26 mouse cellular contexts compared by ENCODE assay signal in genomic region chr15:91660277-91661078, GRCm38 (mm10). TPM values are rescaled to one million over a fixed set of nuclear protein-coding genes. Genes with fewer than 3 reads are reported as not detected.
DNase-seq lines count a peak whose midpoint lies in the region; ATAC-seq and TF ChIP-seq lines count a peak whose summit lies in the region.
"Had no signal": no experiment of that assay in that cellular context is flagged by ENCODE, and none has a peak within 500 bp of the region (broad histone marks: within the 10 kb centered on the region; RNA-seq: fewer than 3 reads in every experiment).

No protein-coding gene starts in this region.

- H3K9ac ChIP-seq in lung, postnatal 0 days (replicated peaks; ENCODE audit: low read depth), result no peak overlapping the region
- H3K9ac ChIP-seq: heart, embryonic 12.5 days; limb, embryonic 15.5 days; liver, embryonic 15.5 days had no signal

- 61% methylated on average over 6 of the region's 6 CpGs for WGBS in lung, postnatal 0 days

- ATAC-seq in granulocyte monocyte progenitor cell, adult 5-6 weeks (replicated peaks; ENCODE audit: poor library complexity, severe bottlenecking), result peak; percentile 87
- ATAC-seq in lung, postnatal 0 days, result peak; percentile 84
- ATAC-seq in megakaryocyte progenitor cell, adult 5-6 weeks (replicated peaks; ENCODE audit: poor library complexity), result peak; percentile 87
- ATAC-seq: forebrain, embryonic 16.5 days; hindbrain, postnatal 0 days; intestine, embryonic 16.5 days; midbrain, embryonic 16.5 days; Patski had no signal

- no peak for TF ChIP-seq CTCF in lung, postnatal 0 days (IDR thresholded peaks at IDR 0.05)

- no peaks in the 10 kb centered on the region for H3K36me3 ChIP-seq in lung, postnatal 0 days (ENCODE audit: insufficient read depth, low read length)
- H3K36me3 ChIP-seq: forebrain, embryonic 10.5 days; G1E; heart, embryonic 12.5 days; limb, embryonic 15.5 days; liver, embryonic 15.5 days had no signal

- H3K27me3 ChIP-seq in lung, postnatal 0 days (replicated peaks; ENCODE audit: insufficient read depth, low read length), result no peaks in the 10 kb centered on the region
- H3K27me3 ChIP-seq: CH12.LX; heart, embryonic 12.5 days; limb, embryonic 15.5 days; liver, embryonic 15.5 days; Patski had no signal

- H3K4me3 ChIP-seq in lung, postnatal 0 days (ENCODE audit: low read depth, low read length), result no peak overlapping the region
- H3K4me3 ChIP-seq: forebrain, embryonic 10.5 days; heart, embryonic 12.5 days; limb, embryonic 15.5 days; liver, embryonic 15.5 days had no signal

- no peaks in the 10 kb centered on the region; the same call in 1 of the 2 replicates for H3K4me1 ChIP-seq in lung, postnatal 0 days (ENCODE audit: insufficient read depth, low read depth, low read length)
- H3K4me1 ChIP-seq: forebrain, embryonic 10.5 days; heart, embryonic 12.5 days; limb, embryonic 15.5 days; liver, embryonic 15.5 days had no signal

- intact Hi-C loops in left cerebral cortex, postnatal 4 days (cut with DNase I), result no loop called here

- DNase-seq in B cell, adult 2 months, result peak; percentile 52 to 56
- DNase-seq in lung, postnatal 0 days (ENCODE audit: low spot score), result peak; percentile 86
- DNase-seq in urinary bladder, postnatal 25 days (ENCODE audit: low spot score), result no peak
- no peak for DNase-seq in left cerebral cortex, postnatal 4 days
- DNase-seq in adrenal gland, adult 2 months, result no peak
- DNase-seq: adrenal gland, adult 8-10 months; cerebellum, adult 9-10 months; gastrocnemius, postnatal 14 days; heart, adult 18-20 months; heart, postnatal 10 days; kidney, postnatal 36 days; right cerebral cortex, adult 18-20 months had no signal

- H3K4me2 ChIP-seq in lung, postnatal 0 days (replicated peaks; ENCODE audit: low read depth, low read length), result no peak overlapping the region
- H3K4me2 ChIP-seq: heart, embryonic 12.5 days; limb, embryonic 15.5 days; liver, embryonic 15.5 days had no signal

- peak; percentile 65 for TF ChIP-seq EP300 in lung, postnatal 0 days (IDR thresholded peaks at IDR 0.05)

- no peaks in the 10 kb centered on the region for H3K9me3 ChIP-seq in lung, postnatal 0 days (ENCODE audit: low read length)
- H3K9me3 ChIP-seq: forebrain, embryonic 10.5 days; heart, embryonic 12.5 days; limb, embryonic 15.5 days; liver, embryonic 15.5 days had no signal

- H3K27ac ChIP-seq in lung, postnatal 0 days (ENCODE audit: low read length), result peak overlapping the region; percentile 64; the same call in 1 of the 2 replicates
- H3K27ac ChIP-seq: forebrain, embryonic 10.5 days; hindbrain, postnatal 0 days; limb, embryonic 15.5 days; liver, embryonic 15.5 days; stomach, postnatal 0 days had no signal

RNA-seq across cellular contexts. Expression of gene Lrrk2, which starts 12.5 kb away (rescaled TPM):
- 7.2 and 10.9 TPM in 2 replicates for total RNA-seq in granulocyte monocyte progenitor cell, adult 5-6 weeks (2014; fragmentation: Nextera tagmentation)
- total RNA-seq in granulocyte monocyte progenitor cell, adult 5-6 weeks (2017), result 15.6 and 20.8 TPM in 2 replicates
- 31.6 and 33.9 TPM in 2 replicates for polyA plus RNA-seq in lung, postnatal 0 days (2015; fragmentation: Nextera tagmentation; extraction: Ambion mirVana)
- total RNA-seq in megakaryocyte progenitor cell, adult 5-6 weeks (2015), result 20.6 and 22.8 TPM in 2 replicates
- 13.5 and 24.9 TPM in 2 replicates for total RNA-seq in megakaryocyte progenitor cell, adult 5-6 weeks (2017)
- total RNA-seq in left cerebral cortex, postnatal 4 days (2021), result 1 to 10 TPM; 6.1 to 8.1 TPM
- 10 to 100 TPM; 19.2 to 79.2 TPM for total RNA-seq in adrenal gland, adult 2 months (2021)
- polyA plus RNA-seq in adrenal gland, adult 2 months (2012; rRNA removed), result 3.3 and 6.4 TPM in 2 replicates
- total RNA-seq: CH12.LX had no signal
- polyA plus RNA-seq: G1E had no signal

Comparison
In these comparisons a context has a peak if more than half of its experiments do, and no peak if none do; other contexts are left out.
1. DNase-seq: peak in B cell, adult 2 months (2 of 2) and lung, postnatal 0 days (single experiment); none in urinary bladder, postnatal 25 days (single experiment), left cerebral cortex, postnatal 4 days (single experiment) and adrenal gland, adult 2 months (single experiment).
2. Peak in every context shown above with its lines, with median percentiles within 50 percentile points of each other: ATAC-seq.